Mouse (Mus musculus) c-Kit-negative CD71-positive TER-119-positive erythroid progenitor cells, embryonic 14.5 days (primary cell): ENCODE results near the gene Scand1.

ENCODE experiments used
- DNase-seq: peaks from one replicate; pipeline ENCODE4 v3.0.0-alpha.2; 2013; ENCODE audit warnings: low read depth, low spot score

Scand1 gene

GRCm38 (mm10) chr2:156312297-156312897, at the start of gene Scand1, which contains the start of gene Cnbd2:
Gene Scand1, minus strand, starts transcription at chr2:156312704.
Gene Cnbd2, plus strand, starts transcription at chr2:156312299.
- peak; percentile 49 for DNase-seq

- DNase-seq, result no peak
Observed at GRCm38 (mm10) chr2:156356031-156356430, 43.5 kb upstream of the Scand1 start.

GRCm38 (mm10) chr2:156353265-156353692, 40.8 kb upstream of the Scand1 start:
- DNase-seq, result no peak

GRCm38 (mm10) chr2:156352413-156353165, 40.1 kb upstream of the Scand1 start:
- no peak for DNase-seq

GRCm38 (mm10) chr2:156351243-156351642, 38.7 kb upstream of the Scand1 start:
- no peak for DNase-seq

GRCm38 (mm10) chr2:156349286-156349848, 36.9 kb upstream of the Scand1 start:
- DNase-seq, result no peak

- DNase-seq, result no peak
Observed at GRCm38 (mm10) chr2:156348812-156349211, 36.3 kb upstream of the Scand1 start.

GRCm38 (mm10) chr2:156344775-156345532, 32.5 kb upstream of the Scand1 start:
- DNase-seq, result no peak

DNA sequence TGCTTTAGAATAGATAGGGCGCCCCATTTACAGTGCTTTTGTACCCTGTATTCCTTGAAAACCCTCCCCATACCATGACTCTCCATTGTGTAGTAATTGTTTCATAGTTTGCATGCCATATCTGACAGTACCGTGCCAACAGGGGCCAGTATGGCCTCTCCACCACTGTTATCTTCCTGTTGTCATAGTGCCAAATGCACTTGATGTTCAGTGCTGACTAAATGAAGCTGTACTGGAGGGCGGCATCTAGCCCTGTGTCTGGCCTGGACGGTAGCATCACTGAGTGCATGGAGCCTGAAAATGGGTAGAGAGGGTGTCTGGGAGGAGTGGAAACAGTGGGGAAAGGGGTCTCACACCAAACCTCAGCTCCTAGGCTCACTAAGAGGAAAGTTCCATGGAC, 27.6 kb upstream of the Scand1 start:
- no peak for DNase-seq

- DNase-seq, result no peak
Observed at GRCm38 (mm10) chr2:156331446-156331965, 19.0 kb upstream of the Scand1 start.

DNA sequence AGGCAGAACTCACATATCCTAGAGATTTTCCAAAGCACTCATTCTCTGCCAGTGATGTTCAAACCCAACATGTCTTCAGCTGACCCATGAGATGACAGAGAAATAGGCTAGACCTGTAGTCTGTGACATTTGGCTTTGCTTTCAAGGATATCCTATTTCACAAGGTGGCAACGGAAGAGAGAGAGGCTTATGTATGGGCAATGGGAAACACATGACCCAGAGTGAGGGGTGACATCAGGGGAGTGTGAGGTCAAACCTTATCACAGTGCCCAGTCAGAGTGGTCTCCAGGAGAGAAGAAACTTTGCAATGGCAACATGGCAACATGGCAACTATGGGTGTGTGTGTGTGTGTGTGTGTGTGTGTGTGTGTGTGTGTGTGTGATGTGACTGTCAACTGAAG, 18.2 kb upstream of the Scand1 start:
- no peak for DNase-seq

DNA sequence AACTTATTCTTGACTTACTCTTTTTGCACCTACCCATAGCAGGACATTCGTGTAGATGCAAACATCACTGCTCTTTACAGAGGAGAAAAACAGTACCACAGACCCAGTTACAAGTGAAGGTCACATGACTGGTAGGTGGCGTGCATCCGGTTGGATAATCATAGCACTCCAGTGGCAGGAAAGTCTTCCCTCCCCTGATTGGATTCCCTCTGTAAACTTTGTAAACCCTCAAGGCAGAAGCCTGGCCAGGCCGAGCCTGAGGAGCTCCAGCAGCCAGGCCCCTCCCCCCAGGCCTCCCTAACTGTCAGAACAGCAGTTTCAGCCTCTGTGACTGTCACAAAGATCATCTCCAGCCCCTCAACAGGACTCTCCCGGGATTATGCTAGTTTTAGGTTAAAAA, 12.2 kb upstream of the Scand1 start:
- DNase-seq, result no peak

DNA sequence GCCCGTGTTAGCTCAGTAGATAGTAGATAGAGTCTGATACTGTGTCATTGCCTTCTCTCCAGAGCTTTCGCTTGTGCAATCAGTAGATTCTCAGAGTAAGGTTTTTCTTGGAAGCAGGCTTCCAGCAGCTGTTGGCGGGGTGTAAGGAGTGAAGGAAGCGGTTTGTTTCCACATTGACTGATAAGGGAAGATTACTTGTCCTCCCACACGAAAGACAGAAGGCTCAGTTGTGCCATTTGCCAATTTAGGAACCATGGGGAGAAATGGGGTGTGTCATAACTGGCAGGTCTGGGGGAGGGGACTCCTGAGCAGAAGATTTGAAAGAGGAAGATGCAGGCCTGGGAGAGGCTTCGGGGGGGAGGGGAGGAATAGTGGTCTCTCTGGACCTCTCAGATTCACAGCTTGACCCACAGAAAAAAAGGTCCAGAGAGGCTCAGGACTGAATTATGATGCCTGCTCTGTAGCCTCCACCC, 11.6 kb upstream of the Scand1 start:
- no peak for DNase-seq

GRCm38 (mm10) chr2:156321538-156321937, 9.0 kb upstream of the Scand1 start:
- DNase-seq, result no peak

GRCm38 (mm10) chr2:156318491-156318890, 6.0 kb upstream of the Scand1 start:
- DNase-seq, result no peak

- no peak for DNase-seq
Observed at GRCm38 (mm10) chr2:156314811-156315210, 2.3 kb upstream of the Scand1 start.

DNA sequence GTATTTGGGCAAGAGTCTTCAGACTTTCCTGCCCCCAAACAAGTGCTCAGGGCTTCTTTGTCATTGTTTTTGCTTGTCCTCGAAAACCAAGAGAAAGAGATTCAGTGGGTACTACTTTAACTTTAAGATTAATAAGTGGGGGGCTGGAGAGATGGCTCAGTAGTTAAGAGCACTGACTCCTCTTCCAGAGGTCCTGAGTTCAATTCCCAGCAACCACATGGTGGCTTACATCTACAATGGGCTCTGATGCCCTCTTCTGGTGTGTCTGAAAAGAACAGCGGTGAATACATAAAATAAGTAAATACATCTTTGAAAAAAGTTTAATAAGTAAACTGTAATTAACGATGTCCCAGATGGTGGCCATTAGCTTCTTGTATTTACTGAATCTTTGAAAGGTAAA, 649 bp upstream of the Scand1 start:
- DNase-seq, result no peak

DNA sequence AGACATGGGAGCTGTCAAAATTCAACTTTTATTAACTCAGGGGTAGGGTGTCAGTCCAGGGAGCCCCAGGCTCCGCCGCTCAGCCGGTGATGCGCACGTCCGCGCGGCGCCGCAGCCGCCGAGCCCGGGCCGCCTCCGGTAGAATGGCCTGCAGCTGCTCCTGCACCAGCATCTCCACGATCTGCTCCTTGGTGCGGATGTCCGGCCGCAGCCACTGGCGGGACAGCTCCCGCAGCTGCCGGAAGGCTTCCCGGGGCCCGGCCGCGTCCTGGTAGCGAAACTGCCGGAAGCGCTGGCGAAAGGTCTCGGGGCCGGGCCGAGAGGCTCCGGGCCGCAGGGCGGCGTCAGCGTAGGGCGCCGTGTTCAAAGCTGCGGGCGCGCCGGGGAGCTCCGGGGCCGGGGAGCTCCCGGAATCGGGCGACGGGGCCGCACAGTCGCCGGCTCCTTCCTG, 638 bp downstream of the Scand1 start:
- peak; percentile 24 for DNase-seq

DNA sequence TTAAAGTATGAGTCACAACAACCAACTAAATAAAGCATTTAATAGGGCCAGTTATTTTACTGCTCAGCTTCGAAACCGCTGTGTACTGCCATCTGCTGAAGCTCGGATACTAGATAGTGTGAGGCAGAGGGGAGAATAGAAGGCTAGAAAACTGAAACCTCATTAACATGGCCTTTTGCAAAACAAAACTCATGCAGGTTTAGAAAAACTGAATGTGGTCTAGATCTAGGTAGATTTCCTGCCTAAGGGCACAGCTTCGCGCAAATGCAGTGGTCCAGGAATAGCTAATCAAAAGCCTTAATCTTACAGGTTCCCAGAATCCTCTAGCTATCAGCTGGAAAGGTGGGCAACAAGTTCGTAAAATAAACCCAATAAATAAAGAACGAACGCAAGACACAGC, 1.1 kb downstream of the Scand1 start:
- no peak for DNase-seq

DNA sequence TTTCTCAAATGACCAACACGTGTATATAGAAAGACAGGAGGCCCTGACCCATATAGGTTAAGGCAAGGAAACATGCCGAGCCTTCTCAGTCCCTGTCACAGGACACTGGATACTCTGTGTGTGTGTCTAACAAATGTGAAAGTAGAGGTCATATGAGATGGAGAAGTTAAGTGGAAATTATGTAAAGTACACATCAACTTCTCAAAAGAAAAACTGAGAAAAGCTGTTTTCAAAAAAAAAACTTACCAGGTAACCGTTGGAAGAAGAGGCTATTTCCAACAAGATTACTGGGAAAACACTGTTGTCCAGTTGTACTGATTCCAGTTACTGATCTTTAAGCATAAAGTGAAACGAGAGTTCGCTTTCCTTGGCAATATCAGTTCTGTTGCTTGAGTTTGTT, 1.6 kb downstream of the Scand1 start:
- DNase-seq, result no peak

DNA sequence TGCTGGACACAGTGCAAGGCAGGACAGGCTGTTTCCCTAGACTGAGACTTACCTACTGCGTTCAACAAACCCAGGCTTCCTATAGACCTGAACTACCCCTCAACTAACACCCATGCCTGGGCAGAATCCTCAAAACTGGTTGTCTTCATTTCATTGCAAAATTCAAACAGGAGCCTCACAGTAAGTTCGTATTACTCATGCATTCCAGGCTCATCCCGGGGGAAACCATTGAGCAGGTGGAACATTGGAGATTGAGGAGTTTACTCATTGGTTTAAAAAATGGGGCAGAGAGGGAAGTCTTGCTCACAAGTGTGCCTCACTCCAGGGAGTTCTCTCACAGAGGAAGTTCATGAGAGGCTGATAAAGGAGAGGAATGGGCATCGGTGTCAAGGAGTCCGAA, 2.0 kb downstream of the Scand1 start:
- DNase-seq, result no peak

DNA sequence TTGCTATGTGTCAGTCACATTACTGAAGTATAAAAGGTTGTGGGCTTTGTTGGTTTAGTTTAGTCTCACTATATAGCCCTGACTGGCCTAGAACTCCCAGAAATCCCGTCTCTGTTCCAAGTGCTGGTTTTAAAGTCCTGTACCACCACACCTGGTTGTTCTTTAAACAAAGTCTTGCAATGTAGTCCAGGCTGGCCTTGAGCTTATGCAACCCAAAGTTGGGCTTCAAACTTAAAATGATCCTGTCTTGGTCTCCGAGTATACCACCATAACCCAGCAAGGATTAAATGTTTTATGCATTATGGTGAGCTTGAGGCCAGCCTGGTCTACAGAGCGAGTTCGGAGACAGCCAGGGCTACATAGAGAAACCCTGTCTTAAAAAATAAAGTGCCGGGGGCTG, 2.6 kb downstream of the Scand1 start:
- DNase-seq, result no peak
